Mouse (Mus musculus): ENCODE measurements at regions not wholly inside any gene's neighbourhood (a gene's known extent, or its start where the extent isn't known, plus 50 kb on each side); places are given as distances from the start of the nearest gene placed in this dataset.

- no peak for DNase-seq
Measured at GRCm38 (mm10) chr2:51822976-51823375, 112.0 kb downstream of the Rbm43 start.

- peak; percentile 21 for DNase-seq
Measured at GRCm38 (mm10) chr2:51830286-51830944, 104.5 kb downstream of the Rbm43 start.

- DNase-seq = no peak
Measured at GRCm38 (mm10) chr2:51830965-51831720, 103.8 kb downstream of the Rbm43 start.

GRCm38 (mm10) chr2:51837864-51838263 is 97.1 kb downstream of the Rbm43 start:
- DNase-seq = no peak

- DNase-seq = no peak
Measured at GRCm38 (mm10) chr2:51840808-51841207, 94.2 kb downstream of the Rbm43 start.

- no peak for DNase-seq
Measured at GRCm38 (mm10) chr2:51844831-51845230, 90.1 kb downstream of the Rbm43 start.

- no peak for DNase-seq
Measured at GRCm38 (mm10) chr2:51847556-51847955, 87.4 kb downstream of the Rbm43 start.

GRCm38 (mm10) chr2:51847964-51848363 is 87.0 kb downstream of the Rbm43 start:
- DNase-seq = no peak

- no peak for DNase-seq
Measured at GRCm38 (mm10) chr2:51848491-51848890, 86.5 kb downstream of the Rbm43 start.

- DNase-seq = no peak
Measured at GRCm38 (mm10) chr2:51850581-51850980, 84.4 kb downstream of the Rbm43 start.

GRCm38 (mm10) chr2:51851711-51852110 is 83.3 kb downstream of the Rbm43 start:
- no peak for DNase-seq

GRCm38 (mm10) chr2:51857226-51857625 is 77.7 kb downstream of the Rbm43 start:
- no peak for DNase-seq

GRCm38 (mm10) chr2:51866045-51866444 is 68.9 kb downstream of the Rbm43 start:
- no peak for DNase-seq

GRCm38 (mm10) chr2:51868878-51869510 is 66.0 kb downstream of the Rbm43 start:
- no peak for DNase-seq

GRCm38 (mm10) chr2:51871571-51871970 is 63.4 kb downstream of the Rbm43 start:
- DNase-seq = no peak
